Mouse (Mus musculus): ENCODE measurements at regions not wholly inside any gene's neighbourhood (a gene's known extent, or its start where the extent isn't known, plus 50 kb on each side); places are given as distances from the start of the nearest gene placed in this dataset.

DNA sequence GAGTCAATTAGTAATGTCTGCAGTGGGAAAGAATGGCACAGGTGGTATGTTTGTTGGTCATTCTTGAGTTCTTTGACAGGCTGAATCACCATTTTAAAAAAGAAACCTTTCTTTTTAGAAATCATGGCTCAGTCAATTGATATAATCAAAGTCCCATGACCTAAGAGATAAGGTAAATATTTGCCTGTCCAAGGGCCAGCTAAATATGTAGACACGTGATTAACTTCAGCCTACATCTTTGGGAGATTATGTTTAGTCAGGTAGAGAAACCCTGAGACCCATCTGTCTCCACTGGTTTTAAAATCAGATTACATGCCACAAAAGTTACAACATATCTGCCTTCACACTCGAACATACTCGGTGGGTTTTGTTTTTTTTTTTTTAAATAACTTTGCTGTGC, 128.6 kb upstream of the Kazn start:
- H3K4me1 ChIP-seq (ENCODE audit: control insufficient read depth in 1 of 2, insufficient read depth in 2 of 2) = no peaks in the 10 kb centered on the region
- H3K27me3 ChIP-seq (replicated peaks) = no peaks in the 10 kb centered on the region
- no peak overlapping the region for H3K4me3 ChIP-seq (replicated peaks in 1 of 3; ENCODE audit: low read depth in 2 of 3, low read length in 2 of 3, poor library complexity in 1 of 3)
- peaks cover 70% of the 10 kb centered on the region for H3K9me3 ChIP-seq (replicated peaks; ENCODE audit: low read length)
- dilution Hi-C loops (cut with MboI; ENCODE audit: extremely low pct_ligation_motif_present, extremely low pct_unique_long_range_greater_than_20kb, low sequenced_read_pairs) = no loop called here
- no peak overlapping the region for H3K27ac ChIP-seq (ENCODE audit: insufficient read depth, low read depth)
- no peaks in the 10 kb centered on the region for H3K79me2 ChIP-seq (replicated peaks; ENCODE audit: control insufficient read depth, extremely low read depth, insufficient read depth, poor library complexity, severe bottlenecking)
- H3K36me3 ChIP-seq (replicated peaks in 1 of 2; ENCODE audit: control insufficient read depth in 1 of 2, insufficient read depth in 1 of 2, low read length in 1 of 2) = no peaks in the 10 kb centered on the region
- in situ Hi-C loops (cut with MboI; ENCODE audit: low pct_ligation_motif_present, low pct_unique_long_range_greater_than_20kb, low sequenced_read_pairs) = no loop called here
- no peak for DNase-seq (ENCODE audit: extremely low read depth)
- H3K9ac ChIP-seq (ENCODE audit: insufficient read depth, low read depth) = no peak overlapping the region
- TF ChIP-seq POLR2AphosphoS2 (IDR thresholded peaks at IDR 0.05; ENCODE audit: low read depth, low read length) = no peak
- TF ChIP-seq SIN3A (IDR thresholded peaks at IDR 0.05; ENCODE audit: low read length) = no peak
- TF ChIP-seq ZNF384 (IDR thresholded peaks at IDR 0.05; ENCODE audit: low read depth, low read length) = no peak
- H3K4me2 ChIP-seq (ENCODE audit: insufficient read depth, low read depth, poor library complexity, severe bottlenecking) = no peak overlapping the region

DNA sequence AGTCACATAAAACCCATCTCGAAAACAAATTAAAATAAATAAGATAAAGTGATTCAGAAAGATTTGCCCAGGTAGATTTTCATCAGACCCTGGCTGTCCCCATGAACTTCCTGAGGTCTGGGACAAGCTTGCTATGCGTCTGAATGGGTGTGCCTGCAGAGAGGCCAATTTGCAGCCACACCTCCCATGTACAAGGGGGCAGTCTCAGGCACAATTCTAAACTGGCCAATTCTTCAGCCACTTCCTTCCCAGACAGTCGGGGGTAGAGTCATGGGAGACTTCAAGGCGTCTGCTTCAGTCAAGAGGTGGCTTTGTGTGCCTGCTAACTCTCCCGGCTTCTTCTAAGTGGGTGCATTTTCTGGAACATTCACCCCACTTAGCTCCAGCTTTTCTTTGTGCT, 122.9 kb upstream of the Kazn start:
- H3K36me3 ChIP-seq (replicated peaks in 1 of 2; ENCODE audit: control insufficient read depth in 1 of 2, insufficient read depth in 1 of 2, low read length in 1 of 2) = no peaks in the 10 kb centered on the region
- no peak overlapping the region for H3K27ac ChIP-seq (ENCODE audit: insufficient read depth, low read depth)
- no peak overlapping the region for H3K4me3 ChIP-seq (replicated peaks in 1 of 3; ENCODE audit: low read depth in 2 of 3, low read length in 2 of 3, poor library complexity in 1 of 3)
- in situ Hi-C loops (cut with MboI; ENCODE audit: low pct_ligation_motif_present, low pct_unique_long_range_greater_than_20kb, low sequenced_read_pairs) (no loop called here), dilution Hi-C loops (cut with MboI; ENCODE audit: extremely low pct_ligation_motif_present, extremely low pct_unique_long_range_greater_than_20kb, low sequenced_read_pairs) (no loop called here)
- H3K27me3 ChIP-seq (replicated peaks) = no peaks in the 10 kb centered on the region
- no peak overlapping the region for H3K9ac ChIP-seq (ENCODE audit: insufficient read depth, low read depth)
- TF ChIP-seq CHD1 (IDR thresholded peaks at IDR 0.05; ENCODE audit: low read depth, low read length) (no peak), ZKSCAN1 (IDR thresholded peaks at IDR 0.05; ENCODE audit: borderline replicate concordance, low read depth, low read length) (no peak), RAD21 (IDR thresholded peaks at IDR 0.05; ENCODE audit: low read depth, low read length) (no peak), USF1 (IDR thresholded peaks at IDR 0.05; ENCODE audit: low read depth, low read length) (no peak), HCFC1 (IDR thresholded peaks at IDR 0.05; ENCODE audit: low read depth, low read length) (no peak), USF2 (conservative IDR thresholded peaks at IDR 0.05; ENCODE audit: low read depth, low read length) (no peak), MEF2A (IDR thresholded peaks at IDR 0.05; ENCODE audit: borderline replicate concordance, low read depth, low read length) (no peak), NRF1 (IDR thresholded peaks at IDR 0.05; ENCODE audit: low read depth, low read length) (no peak), ETS1 (conservative IDR thresholded peaks at IDR 0.05; ENCODE audit: low read depth, low read length) (no peak), MYC (IDR thresholded peaks at IDR 0.05; ENCODE audit: low read depth, low read length) (no peak), TCF12 (IDR thresholded peaks at IDR 0.05; ENCODE audit: low read depth, low read length) (no peak), UBTF (IDR thresholded peaks at IDR 0.05; ENCODE audit: low read depth, low read length) (no peak), JUND (conservative IDR thresholded peaks at IDR 0.05; ENCODE audit: low read depth, low read length) (no peak), KAT2A (IDR thresholded peaks at IDR 0.05; ENCODE audit: insufficient replicate concordance, low read length) (no peak), PAX5 (IDR thresholded peaks at IDR 0.05; ENCODE audit: low read length) (no peak)
- H3K4me1 ChIP-seq (ENCODE audit: control insufficient read depth in 1 of 2, insufficient read depth in 2 of 2) = no peaks in the 10 kb centered on the region
- H3K79me2 ChIP-seq (replicated peaks; ENCODE audit: control insufficient read depth, extremely low read depth, insufficient read depth, poor library complexity, severe bottlenecking) = no peaks in the 10 kb centered on the region
- H3K4me2 ChIP-seq (ENCODE audit: insufficient read depth, low read depth, poor library complexity, severe bottlenecking) = no peak overlapping the region
- no peak for DNase-seq (ENCODE audit: extremely low read depth)
- H3K9me3 ChIP-seq (replicated peaks; ENCODE audit: low read length) = peaks cover 73% of the 10 kb centered on the region

All from CH12.LX (cell line).